Mouse (Mus musculus) embryonic facial prominence, embryonic 14.5 days (tissue): ENCODE measurements around the gene Atcay. TPM values are rescaled to one million over a fixed set of nuclear protein-coding genes. Genes with fewer than 3 reads are reported as not detected.
A peak's percentile ranks its signal among the peaks of the same experiment; 100 is the strongest.

Experiments
- ATAC-seq: fragments of 200-750 bp; cut with Nextera tagmentation; 2 replicates; pipeline ENCODE4 v1.8.0; 2017; ENCODE audit warnings: low read depth, moderate number of reproducible peaks, moderate TSS enrichment
- DNase-seq: peaks from one replicate; pipeline ENCODE4 v3.0.0-alpha.2; 2015; ENCODE audit warnings: low spot score
- H3K27ac ChIP-seq: fragments of 300-500 bp; sonication (generic); replicated peaks from 2 replicates; pipeline ENCODE4 v1.5.1; 2014; ENCODE audit warnings: low read depth, mild to moderate bottlenecking, low read length, moderate library complexity
- H3K27me3 ChIP-seq: fragments of 300-500 bp; sonication (generic); replicated peaks from 2 replicates; pipeline ENCODE4 v1.6.1; 2014; ENCODE audit warnings: low read length; ENCODE audit not compliant: control insufficient read depth, insufficient read depth
- H3K36me3 ChIP-seq: fragments of 300-500 bp; sonication (generic); 2 replicates; pipeline ENCODE4 v1.6.1; 2014; ENCODE audit warnings: low read length, mixed read lengths; ENCODE audit not compliant: control insufficient read depth, insufficient read depth
- H3K4me1 ChIP-seq: fragments of 300-500 bp; sonication (generic); 2 replicates; pipeline ENCODE4 v1.6.1; 2014; ENCODE audit warnings: antibody characterized with exemption, low read length; ENCODE audit not compliant: control insufficient read depth, insufficient read depth
- H3K4me2 ChIP-seq: fragments of 300-500 bp; sonication (generic); 2 replicates; pipeline ENCODE4 v1.6.1; 2014; ENCODE audit warnings: low read depth, mild to moderate bottlenecking, low read length, moderate library complexity, mixed read lengths
- H3K4me3 ChIP-seq: fragments of 300-500 bp; sonication (generic); 2 replicates; pipeline ENCODE4 v1.5.1; 2014; ENCODE audit warnings: low read depth, mild to moderate bottlenecking, low read length
- H3K9ac ChIP-seq: fragments of 300-500 bp; sonication (generic); 2 replicates; pipeline ENCODE4 v1.6.1; 2014; ENCODE audit warnings: low read depth, mild to moderate bottlenecking, low read length, moderate library complexity, mixed read lengths
- H3K9me3 ChIP-seq: fragments of 300-500 bp; sonication (generic); 2 replicates; pipeline ENCODE4 v1.6.1; 2016; ENCODE audit warnings: low read length; ENCODE audit not compliant: control insufficient read depth
- WGBS: fragments of 180-500 bp; shearing (Covaris S2); extraction: QIAGEN DNeasy Blood & Tissue Kit; methylation state at CpG from one replicate; pipeline ENCODE4 v1.1.7; 2014; 5-methylcytosine and 5-hydroxymethylcytosine counted together
- polyA plus RNA-seq: library from polyadenylated mRNA; unstranded; fragments of >200 nt; fragmentation: Nextera tagmentation; extraction: Ambion mirVana; gene quantifications from 2 replicates; pipeline ENCODE4 v1.2.1, GENCODE M21; 2014

Gene Atcay
- polyA plus RNA-seq, 1 experiment from 2014 or later = 2.4 TPM

- Histone ChIP-seq H3K4me2 (peak overlapping the region; percentile 74), H3K4me3 (peak overlapping the region; percentile 71), H3K4me1 (peaks cover 6% of the 10 kb centered on the region; the same call in 1 of the 2 replicates), H3K9me3 (peaks cover 4% of the 10 kb centered on the region; the same call in 1 of the 2 replicates), H3K27me3 (peaks cover under 1% of the 10 kb centered on the region; the same call in 1 of the 2 replicates), H3K36me3 (peaks cover 36% of the 10 kb centered on the region), H3K9ac (peak overlapping the region; percentile 50), H3K27ac (no peak overlapping the region)
- 89% methylated on average over 7 of the region's 8 CpGs for WGBS
- ATAC-seq = no peak
- no peak for DNase-seq
Observed at GRCm38 (mm10) chr10:81265540-81265939, 34.9 kb upstream of the Atcay start.

DNA sequence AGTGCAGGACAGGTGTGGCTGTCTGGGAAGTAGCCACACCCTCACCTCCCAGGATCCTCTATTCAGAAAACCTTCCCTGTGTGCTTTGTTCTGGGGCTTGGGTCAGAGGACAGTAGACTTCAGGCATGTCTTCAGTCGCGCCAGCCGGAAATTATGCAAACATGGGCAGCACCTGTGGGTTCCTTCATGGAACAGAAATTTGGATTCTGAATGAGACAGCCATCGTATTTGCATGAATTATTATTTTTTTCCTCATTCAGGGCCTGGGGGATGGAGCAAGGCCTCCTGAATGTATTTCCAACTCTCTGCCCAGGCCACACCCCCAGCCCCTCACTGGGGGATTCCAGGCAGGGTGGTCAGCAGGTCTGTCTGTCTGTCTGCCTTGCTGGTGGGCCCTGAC, 30.4 kb upstream of the Atcay start:
- 93% methylated on average over 4 of the region's 4 CpGs for WGBS
- DNase-seq = no peak
- Histone ChIP-seq H3K36me3 (peaks cover 30% of the 10 kb centered on the region), H3K27me3 (peaks cover 43% of the 10 kb centered on the region), H3K9me3 (peaks cover 6% of the 10 kb centered on the region; the same call in 1 of the 2 replicates), H3K27ac (no peak overlapping the region), H3K4me1 (no peaks in the 10 kb centered on the region), H3K9ac (no peak overlapping the region), H3K4me2 (no peak overlapping the region), H3K4me3 (no peak overlapping the region)
- ATAC-seq = no peak

DNA sequence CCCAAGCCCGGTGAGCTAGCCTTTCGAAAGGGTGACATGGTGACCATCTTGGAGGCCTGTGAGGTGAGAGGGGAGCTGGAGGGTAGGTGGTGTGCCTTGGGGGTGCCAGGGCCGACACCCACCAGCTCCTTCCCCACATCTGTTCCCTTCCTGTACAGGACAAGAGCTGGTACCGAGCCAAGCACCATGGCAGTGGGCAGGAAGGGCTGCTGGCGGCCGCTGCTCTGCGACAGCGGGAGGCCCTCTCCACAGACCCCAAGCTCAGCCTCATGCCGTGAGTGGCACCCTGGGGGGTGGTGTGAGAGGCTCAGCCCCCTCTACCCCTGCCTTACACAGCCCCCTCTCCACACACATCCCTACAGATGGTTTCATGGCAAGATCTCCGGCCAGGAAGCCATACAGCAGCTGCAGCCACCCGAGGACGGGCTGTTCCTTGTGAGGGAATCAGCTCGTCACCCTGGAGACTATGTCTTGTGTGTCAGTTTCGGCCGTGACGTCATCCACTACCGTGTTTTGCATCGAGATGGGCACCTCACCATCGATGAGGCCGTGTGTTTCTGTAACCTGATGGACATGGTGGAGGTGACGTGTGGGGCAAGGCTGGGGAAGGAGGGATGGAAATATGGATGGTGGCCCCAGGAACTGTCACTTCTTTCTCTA, 28.7 kb upstream of the Atcay start:
- 44% methylated on average over 16 of the region's 21 CpGs for WGBS
- DNase-seq = no peak
- Histone ChIP-seq H3K27ac (no peak overlapping the region), H3K36me3 (peaks cover 23% of the 10 kb centered on the region), H3K9me3 (peaks cover 6% of the 10 kb centered on the region; the same call in 1 of the 2 replicates), H3K4me2 (no peak overlapping the region), H3K4me1 (no peaks in the 10 kb centered on the region), H3K9ac (no peak overlapping the region), H3K4me3 (no peak overlapping the region), H3K27me3 (peaks cover 50% of the 10 kb centered on the region)
- ATAC-seq = peak; percentile 9; the same call in 1 of the 2 replicates

DNA sequence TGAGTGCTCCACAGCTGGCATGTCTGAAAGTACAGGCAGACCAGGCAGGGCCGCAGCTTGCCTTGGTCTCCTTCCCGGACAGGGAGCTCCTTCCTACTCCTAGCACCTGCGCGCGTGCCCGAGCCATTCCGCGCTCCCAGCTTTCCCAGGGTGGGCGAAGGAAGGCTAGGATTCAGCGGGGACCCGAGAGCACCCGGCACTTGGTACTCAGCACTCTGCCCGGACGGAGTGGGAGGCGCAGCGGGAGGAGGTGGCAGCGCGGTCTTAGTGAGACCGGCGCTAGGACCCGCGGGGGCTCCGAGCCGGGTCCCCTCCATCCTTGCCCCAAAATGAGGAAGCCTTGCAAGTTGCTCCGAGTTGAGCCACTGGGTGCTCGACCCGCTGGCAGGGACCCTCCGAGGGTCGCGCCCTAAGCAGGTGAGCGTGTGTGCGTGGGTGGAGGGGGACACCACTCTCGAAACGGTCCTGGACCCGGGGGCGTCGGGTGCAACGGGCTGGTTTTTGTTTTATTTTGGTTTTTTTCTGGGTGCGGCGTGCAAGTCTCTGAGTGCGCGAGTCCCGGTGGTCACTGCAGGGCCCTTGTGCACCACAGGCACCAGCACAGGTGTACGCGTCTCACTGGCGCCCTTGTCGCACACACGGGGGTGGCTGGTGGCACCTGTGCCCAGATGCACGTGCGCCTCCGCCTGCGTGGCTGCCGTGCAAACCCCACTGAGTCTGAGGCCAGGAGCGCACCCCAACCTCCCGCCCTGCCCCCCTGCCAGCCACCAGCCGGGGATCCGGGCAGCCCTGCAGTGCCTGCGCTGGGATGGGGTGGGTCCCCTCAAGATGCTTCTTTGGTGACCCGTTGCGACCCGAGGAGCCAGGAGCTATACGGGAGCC, 26.8 kb upstream of the Atcay start:
- Histone ChIP-seq H3K27ac (no peak overlapping the region), H3K4me3 (peak overlapping the region; percentile 43), H3K9ac (peak overlapping the region; percentile 60), H3K36me3 (0 out of 2 replicates have a peak, but pooled peaks cover 4% of the 10 kb centered on the region), H3K4me2 (peak overlapping the region; percentile 83), H3K4me1 (peaks cover 5% of the 10 kb centered on the region; the same call in 1 of the 2 replicates), H3K27me3 (peaks cover 69% of the 10 kb centered on the region), H3K9me3 (peaks cover 6% of the 10 kb centered on the region; the same call in 1 of the 2 replicates)
- no peak for ATAC-seq
- DNase-seq = no peak
- WGBS = 2% methylated on average over 56 of the region's 62 CpGs

DNA sequence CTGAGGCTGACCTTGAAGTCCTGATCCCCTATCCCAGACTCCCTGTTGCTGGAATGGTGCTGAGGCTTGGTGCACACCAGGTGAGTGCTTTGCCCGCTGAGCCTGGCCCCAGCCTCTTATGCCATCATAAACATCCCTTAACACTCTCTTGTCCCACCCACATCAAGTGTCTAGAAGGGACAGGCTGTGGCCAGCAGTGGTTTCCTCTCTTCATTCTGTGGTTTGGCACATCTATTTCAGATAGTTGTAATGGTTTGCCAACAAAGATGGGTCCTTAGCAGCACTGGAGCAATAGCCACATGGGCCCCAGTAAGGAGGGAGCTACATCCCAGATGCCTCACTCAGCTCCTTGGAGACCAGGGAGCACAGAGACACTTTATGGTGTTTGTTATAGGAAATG, 24.3 kb upstream of the Atcay start:
- Histone ChIP-seq H3K9ac (no peak overlapping the region), H3K27ac (no peak overlapping the region), H3K4me2 (no peak overlapping the region), H3K27me3 (peaks cover 80% of the 10 kb centered on the region), H3K9me3 (no peaks in the 10 kb centered on the region), H3K4me1 (peaks cover 5% of the 10 kb centered on the region; the same call in 1 of the 2 replicates), H3K4me3 (no peak overlapping the region), H3K36me3 (0 out of 2 replicates have a peak, but pooled peaks cover 6% of the 10 kb centered on the region)
- DNase-seq (no peak), ATAC-seq (no peak)
- 33% methylated on average over 1 of the region's 1 CpGs for WGBS

DNA sequence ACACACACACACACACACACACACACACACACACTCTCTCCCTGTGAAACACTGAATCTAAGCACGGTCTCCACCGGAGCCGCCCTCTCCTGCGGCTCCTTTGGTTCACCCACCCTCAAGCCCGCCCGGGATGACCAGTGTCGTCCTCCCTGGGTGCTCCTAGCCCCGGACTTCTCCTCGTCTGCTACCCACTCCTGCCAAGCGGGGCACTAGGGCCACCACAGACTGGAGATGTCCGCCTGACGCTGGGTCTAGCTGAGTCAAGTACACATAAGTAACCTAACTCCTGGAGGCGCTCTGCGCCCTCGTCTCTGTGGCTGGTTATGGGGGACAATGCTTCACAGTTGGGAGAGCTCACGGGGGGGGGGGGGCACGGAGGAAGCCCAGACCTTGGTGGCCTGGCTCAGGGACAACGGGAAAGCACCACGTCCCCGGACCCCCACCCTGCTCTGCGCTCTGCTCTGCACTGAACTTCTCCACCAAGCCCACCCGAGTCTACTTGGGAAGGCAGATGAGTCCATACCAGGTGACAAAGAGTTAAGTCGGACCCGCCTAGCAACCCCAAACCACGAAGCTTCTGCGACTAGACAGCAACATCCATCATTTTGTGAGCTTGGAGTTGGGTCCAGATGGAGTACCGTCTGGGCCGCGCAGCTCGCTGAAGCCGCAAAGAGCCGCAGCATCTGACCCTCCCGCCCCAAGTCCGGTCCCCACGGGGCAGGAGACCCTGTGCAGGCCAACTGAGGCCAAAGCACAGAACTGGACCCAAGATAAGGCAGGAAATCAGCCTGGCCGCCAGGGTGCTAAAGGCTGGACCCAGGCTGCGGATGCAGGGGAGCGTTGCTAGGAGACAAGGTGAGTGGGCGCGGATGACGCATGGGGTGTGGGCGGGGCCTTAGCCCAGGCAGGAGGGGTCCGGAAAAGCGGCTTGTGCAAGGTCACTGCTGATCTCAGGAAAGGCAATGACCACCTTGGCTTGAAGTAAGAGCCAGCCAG, 22.1 kb upstream of the Atcay start, which contains the start of gene Matk:
Matk (plus strand) TSS at position 512 of the 996 bp plus-strand sequence.
- WGBS = 8% methylated on average over 39 of the region's 44 CpGs
- H3K27me3 ChIP-seq = peaks cover 58% of the 10 kb centered on the region
- H3K4me3 ChIP-seq = peak within 1 kb of the TSS; percentile 20; the same call in 1 of the 2 replicates
- H3K27ac ChIP-seq = no peak within 1 kb of the TSS
- H3K36me3 ChIP-seq = 0 out of 2 replicates have a peak, but pooled peaks cover 6% of the 10 kb centered on the region
- H3K4me1 ChIP-seq = peaks cover 5% of the 10 kb centered on the region; the same call in 1 of the 2 replicates
- H3K9me3 ChIP-seq = no peaks in the 10 kb centered on the region
- H3K4me2 ChIP-seq = peak within 1 kb of the TSS; percentile 42
- peak within 1 kb of the TSS; percentile 26; the same call in 1 of the 2 replicates for H3K9ac ChIP-seq
- peak; percentile 57 for DNase-seq
- ATAC-seq = peak; percentile 54

DNA sequence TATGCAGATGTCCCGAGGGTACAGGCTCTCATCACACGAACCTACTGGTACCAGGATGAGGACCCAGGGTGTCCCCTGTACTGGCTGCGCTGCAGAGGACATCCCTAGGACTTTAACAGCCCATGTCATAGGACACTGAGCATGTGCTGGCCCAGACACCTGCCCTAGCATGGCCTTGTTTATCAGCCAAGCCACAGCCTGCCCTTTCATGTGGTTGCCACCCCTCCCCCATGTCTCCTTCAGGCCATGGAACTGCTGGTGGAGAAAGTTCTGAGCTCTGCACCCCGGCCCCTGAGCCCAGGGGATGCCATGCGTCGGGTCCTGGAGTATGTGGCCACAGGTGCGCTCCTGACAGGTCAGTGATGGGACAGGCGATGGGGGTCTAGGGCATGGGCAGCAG, 18.8 kb upstream of the Atcay start:
- Histone ChIP-seq H3K27ac (no peak overlapping the region), H3K4me2 (no peak overlapping the region), H3K36me3 (0 out of 2 replicates have a peak, but pooled peaks cover 6% of the 10 kb centered on the region), H3K4me3 (no peak overlapping the region), H3K9me3 (no peaks in the 10 kb centered on the region), H3K4me1 (peaks cover 5% of the 10 kb centered on the region; the same call in 1 of the 2 replicates), H3K9ac (no peak overlapping the region), H3K27me3 (peaks cover 36% of the 10 kb centered on the region)
- DNase-seq (no peak), ATAC-seq (no peak)
- 87% methylated on average over 8 of the region's 8 CpGs for WGBS
